Mouse (Mus musculus): ENCODE data around the gene Phactr4.
A peak's percentile ranks its signal among the peaks of the same experiment; 100 is the strongest.
"Not testable (repeated sequence)": the region's sequence is repeated elsewhere in the genome, so short reads cannot be mapped to it uniquely, and the experiment has no call there.

The Phactr4 gene

GRCm38 (mm10) chr4:132421923-132422782 is at the start of gene Phactr4:
Gene Phactr4 (minus strand): TSS chr4:132422489.
- peak; percentile 89 to 90 for DNase-seq (ENCODE audit: low spot score in 2 of 2)

- no peak for DNase-seq (ENCODE audit: low spot score in 2 of 2)
These were observed 47.6 kb upstream of the Phactr4 start for GRCm38 (mm10) chr4:132469873-132470272.

GRCm38 (mm10) chr4:132464255-132464613 is 41.9 kb upstream of the Phactr4 start:
- no peak for DNase-seq (ENCODE audit: low spot score in 2 of 2)

- DNase-seq (ENCODE audit: low spot score in 2 of 2), result peak; percentile 90 to 91
These were observed 41.4 kb upstream of the Phactr4 start, which contains the start of gene Med18 for GRCm38 (mm10) chr4:132463430-132464254. Gene Med18 (minus strand): TSS chr4:132463921.

- DNase-seq (ENCODE audit: low spot score in 2 of 2), result no peak
These were observed 40.5 kb upstream of the Phactr4 start for GRCm38 (mm10) chr4:132462836-132463235.

- no peak for DNase-seq (ENCODE audit: low spot score in 2 of 2)
These were observed 37.9 kb upstream of the Phactr4 start for GRCm38 (mm10) chr4:132460225-132460624.

- no peak for DNase-seq (ENCODE audit: low spot score in 2 of 2)
These were observed 33.3 kb upstream of the Phactr4 start for GRCm38 (mm10) chr4:132455561-132455960.

- DNase-seq (ENCODE audit: low spot score in 2 of 2), result no peak
These were observed 32.9 kb upstream of the Phactr4 start for GRCm38 (mm10) chr4:132455146-132455545.

GRCm38 (mm10) chr4:132454216-132454615 is 31.9 kb upstream of the Phactr4 start:
- no peak for DNase-seq (ENCODE audit: low spot score in 2 of 2)

- no peak for DNase-seq (ENCODE audit: low spot score in 2 of 2)
These were observed 27.5 kb upstream of the Phactr4 start for GRCm38 (mm10) chr4:132449778-132450177.

- no peak for DNase-seq (ENCODE audit: low spot score in 2 of 2)
These were observed 23.8 kb upstream of the Phactr4 start for GRCm38 (mm10) chr4:132446105-132446504.

- DNase-seq (ENCODE audit: low spot score in 2 of 2), result no peak
These were observed 22.2 kb upstream of the Phactr4 start for GRCm38 (mm10) chr4:132444516-132444915.

GRCm38 (mm10) chr4:132437857-132438256 is 15.6 kb upstream of the Phactr4 start:
- no peak for DNase-seq (ENCODE audit: low spot score in 2 of 2)

GRCm38 (mm10) chr4:132432717-132433372 is 10.6 kb upstream of the Phactr4 start:
- no peak for DNase-seq (ENCODE audit: low spot score in 2 of 2)

- no peak for DNase-seq (ENCODE audit: low spot score in 2 of 2)
These were observed 5.8 kb upstream of the Phactr4 start for GRCm38 (mm10) chr4:132428022-132428542.

- no peak for DNase-seq (ENCODE audit: low spot score in 2 of 2)
These were observed 5.2 kb upstream of the Phactr4 start for GRCm38 (mm10) chr4:132427493-132427892.

- DNase-seq (ENCODE audit: low spot score in 2 of 2), result no peak
These were observed 3.7 kb upstream of the Phactr4 start for GRCm38 (mm10) chr4:132426021-132426420.

- DNase-seq (ENCODE audit: low spot score in 2 of 2), result no peak
These were observed 2.5 kb upstream of the Phactr4 start for GRCm38 (mm10) chr4:132424765-132425164.

- no peak for DNase-seq (ENCODE audit: low spot score in 2 of 2)
These were observed 750 bp downstream of the Phactr4 start for GRCm38 (mm10) chr4:132421556-132421922.

- no peak for DNase-seq (ENCODE audit: low spot score in 2 of 2)
These were observed 1.8 kb downstream of the Phactr4 start for GRCm38 (mm10) chr4:132420471-132420870.

- no peak for DNase-seq (ENCODE audit: low spot score in 2 of 2)
These were observed 6.3 kb downstream of the Phactr4 start for GRCm38 (mm10) chr4:132415966-132416365.

- DNase-seq (ENCODE audit: low spot score in 2 of 2), result not testable (repeated sequence)
These were observed 9.0 kb downstream of the Phactr4 start for GRCm38 (mm10) chr4:132413257-132413656.
